ENCODE assay signal across 8 mouse cellular contexts in genomic region chr5:115134234-115135165, GRCm38 (mm10). TPM values are rescaled to one million over a fixed set of nuclear protein-coding genes. Genes with fewer than 3 reads are reported as not detected.
A peak's percentile ranks its signal among the peaks of the same experiment; 100 is the strongest.
DNase-seq lines count a peak whose midpoint lies in the region; ATAC-seq and TF ChIP-seq lines count a peak whose summit lies in the region.

Gene Unc119b (minus strand): TSS chr5:115134975.

- ATAC-seq in activated CD4-positive, CD25-positive, alpha-beta regulatory T cell, adult 4 months: peak; percentile 67
- peak; percentile 93 for ATAC-seq in common myeloid progenitor, adult 5-6 weeks (replicated peaks; ENCODE audit: low read depth, poor library complexity, severe bottlenecking)
- peak; percentile 94 for ATAC-seq in hindbrain, embryonic 16.5 days

- TF ChIP-seq CTCF in gastrocnemius, adult 2 months (IDR thresholded peaks at IDR 0.05): no peak

- peak within 1 kb of the TSS; percentile 94 for H3K27ac ChIP-seq in gastrocnemius, adult 2 months
- H3K27ac ChIP-seq in hindbrain, embryonic 16.5 days (ENCODE audit: low read depth, low read length): peak within 1 kb of the TSS; percentile 55

- H3K4me3 ChIP-seq in gastrocnemius, adult 2 months: peak within 1 kb of the TSS; percentile 91
- H3K4me3 ChIP-seq in hindbrain, embryonic 16.5 days (ENCODE audit: low read length): peak within 1 kb of the TSS; percentile 70

- peak; percentile 95 for DNase-seq in gastrocnemius, adult 2 months
- DNase-seq in left cerebral cortex, adult 18-20 months (ENCODE audit: low spot score in 2 of 2): peak; percentile 80 to 86
- peak; percentile 92 for DNase-seq in lung, postnatal 4 days
- DNase-seq in retina, postnatal 1 day: peak; percentile 90
- peak; percentile 97 for DNase-seq in thymus, postnatal 4 days

- H3K36me3 ChIP-seq in hindbrain, embryonic 16.5 days (ENCODE audit: control insufficient read depth, insufficient read depth, low read length): peaks cover 7% of the 10 kb centered on the region

- under 1% methylated on average over 59 of the region's 81 CpGs for WGBS in hindbrain, embryonic 16.5 days

- peaks cover 17% of the 10 kb centered on the region for H3K4me1 ChIP-seq in hindbrain, embryonic 16.5 days (ENCODE audit: control insufficient read depth, insufficient read depth, low read depth, low read length)

- H3K9me3 ChIP-seq in hindbrain, embryonic 16.5 days (ENCODE audit: control insufficient read depth, low read length): no peaks in the 10 kb centered on the region

- H3K9ac ChIP-seq in hindbrain, embryonic 16.5 days (ENCODE audit: low read depth, low read length): peak within 1 kb of the TSS; percentile 78

- no peaks in the 10 kb centered on the region for H3K27me3 ChIP-seq in hindbrain, embryonic 16.5 days (replicated peaks; ENCODE audit: control insufficient read depth, insufficient read depth, low read length)

- intact Hi-C loops in gastrocnemius, adult 2 months (cut with DNase I): no loop called here

- H3K4me2 ChIP-seq in hindbrain, embryonic 16.5 days (ENCODE audit: low read length): peak within 1 kb of the TSS; percentile 90

RNA-seq across cellular contexts. Expression of gene Unc119b, which starts in this region (rescaled TPM):
- 10 to 100 TPM; 18.3 to 19.0 TPM for polyA plus RNA-seq in activated CD4-positive, CD25-positive, alpha-beta regulatory T cell, adult 4 months (2017; shearing (Covaris generic))
- total RNA-seq in common myeloid progenitor, adult 5-6 weeks (2017): 11.1 and 14.7 TPM in 2 replicates
- 10 to 100 TPM; 11.8 to 15.7 TPM for total RNA-seq in gastrocnemius, adult 2 months (2021)
- polyA plus RNA-seq in hindbrain, embryonic 16.5 days (2015; fragmentation: Nextera tagmentation; extraction: Ambion mirVana): 31.5 and 36.8 TPM in 2 replicates
- total RNA-seq in left cerebral cortex, adult 18-20 months (2021): 10 to 100 TPM; 28.8 to 28.9 TPM

Comparison
In these comparisons a context has a peak if more than half of its experiments do, and no peak if none do; other contexts are left out.
1. Peak in every context shown above with its lines: DNase-seq, ATAC-seq, H3K4me3 ChIP-seq and H3K27ac ChIP-seq.